Mouse (Mus musculus) neural tube, embryonic 11.5 days (tissue): ENCODE measurements at regions not wholly inside any gene's neighbourhood (a gene's known extent, or its start where the extent isn't known, plus 50 kb on each side); places are given as distances from the start of the nearest gene placed in this dataset.

Source experiments
- ATAC-seq: fragments of 200-750 bp; cut with Nextera tagmentation; 2 replicates; pipeline ENCODE4 v1.8.0; 2017; ENCODE audit warnings: moderate number of reproducible peaks, mild to moderate bottlenecking, moderate TSS enrichment, moderate library complexity; ENCODE audit not compliant: insufficient read depth, low FRiP score, low TSS enrichment
- DNase-seq: peaks from one replicate; pipeline ENCODE4 v3.0.0-alpha.2; 2015; ENCODE audit warnings: low spot score
- H3K27ac ChIP-seq: fragments of 300-500 bp; sonication (generic); 2 replicates; pipeline ENCODE4 v1.5.1; 2014; ENCODE audit warnings: low read depth, mild to moderate bottlenecking, low read length
- H3K27me3 ChIP-seq: fragments of 300-500 bp; sonication (generic); 2 replicates; pipeline ENCODE4 v1.6.1; 2014; ENCODE audit warnings: mild to moderate bottlenecking, low read length, mixed read lengths; ENCODE audit not compliant: control insufficient read depth, insufficient read depth
- H3K36me3 ChIP-seq: fragments of 300-500 bp; sonication (generic); 2 replicates; pipeline ENCODE4 v1.6.1; 2014; ENCODE audit warnings: mild to moderate bottlenecking, low read length, moderate library complexity, mixed read lengths; ENCODE audit not compliant: control insufficient read depth, insufficient read depth
- H3K4me1 ChIP-seq: fragments of 300-500 bp; sonication (generic); 2 replicates; pipeline ENCODE4 v1.6.1; 2014; ENCODE audit warnings: low read length, mixed read lengths; ENCODE audit not compliant: control insufficient read depth, insufficient read depth
- H3K4me2 ChIP-seq: fragments of 300-500 bp; sonication (generic); 2 replicates; pipeline ENCODE4 v1.6.1; 2014; ENCODE audit warnings: low read depth, mild to moderate bottlenecking, moderate library complexity
- H3K4me3 ChIP-seq: fragments of 300-500 bp; sonication (generic); 2 replicates; pipeline ENCODE4 v1.5.1; 2014; ENCODE audit warnings: low read depth, low read length
- H3K9ac ChIP-seq: fragments of 300-500 bp; sonication (generic); 2 replicates; pipeline ENCODE4 v1.6.1; 2014; ENCODE audit warnings: mild to moderate bottlenecking, low read length
- H3K9me3 ChIP-seq: fragments of 300-500 bp; sonication (generic); 2 replicates; pipeline ENCODE4 v1.6.1; 2016; ENCODE audit warnings: low read length; ENCODE audit not compliant: control insufficient read depth
- WGBS: fragments of 180-500 bp; shearing (Covaris S2); extraction: QIAGEN DNeasy Blood & Tissue Kit; methylation state at CpG from one replicate; pipeline ENCODE4 v1.1.7; 2014; 5-methylcytosine and 5-hydroxymethylcytosine counted together

GRCm38 (mm10) chr3:120761223-120761622 lies 410.3 kb downstream of the Rwdd3 start:
- Histone ChIP-seq H3K27ac (no peak overlapping the region), H3K27me3 (no peaks in the 10 kb centered on the region), H3K9me3 (no peaks in the 10 kb centered on the region), H3K4me2 (no peak overlapping the region), H3K4me1 (no peaks in the 10 kb centered on the region), H3K36me3 (no peaks in the 10 kb centered on the region), H3K9ac (no peak overlapping the region), H3K4me3 (no peak overlapping the region)
- DNase-seq (no peak), ATAC-seq (no peak)
- 88% methylated on average over 3 of the region's 3 CpGs for WGBS

- no peak overlapping the region for H3K27ac ChIP-seq
- H3K9me3 ChIP-seq, result no peaks in the 10 kb centered on the region
- H3K27me3 ChIP-seq, result no peaks in the 10 kb centered on the region
- H3K4me2 ChIP-seq, result no peak overlapping the region
- no peak for DNase-seq
- H3K4me1 ChIP-seq, result no peaks in the 10 kb centered on the region
- H3K4me3 ChIP-seq, result no peak overlapping the region
- no peaks in the 10 kb centered on the region for H3K36me3 ChIP-seq
- 48% methylated on average over 4 of the region's 4 CpGs for WGBS
- H3K9ac ChIP-seq, result no peak overlapping the region
- no peak; the same call in 1 of the 2 replicates for ATAC-seq
Measured at GRCm38 (mm10) chr3:120748513-120748912, 423.0 kb downstream of the Rwdd3 start.

GRCm38 (mm10) chr3:120747678-120748077 lies 423.8 kb downstream of the Rwdd3 start:
- no peak for DNase-seq
- H3K4me1 ChIP-seq, result no peaks in the 10 kb centered on the region
- H3K9me3 ChIP-seq, result no peaks in the 10 kb centered on the region
- no peak overlapping the region for H3K4me3 ChIP-seq
- no peaks in the 10 kb centered on the region for H3K27me3 ChIP-seq
- ATAC-seq, result no peak
- no peaks in the 10 kb centered on the region for H3K36me3 ChIP-seq
- H3K4me2 ChIP-seq, result no peak overlapping the region
- no peak overlapping the region for H3K9ac ChIP-seq
- WGBS, result 91% methylated on average over 4 of the region's 4 CpGs
- H3K27ac ChIP-seq, result no peak overlapping the region

GRCm38 (mm10) chr3:120733332-120733731 lies 438.2 kb downstream of the Rwdd3 start:
- Histone ChIP-seq H3K27ac (no peak overlapping the region), H3K4me1 (no peaks in the 10 kb centered on the region), H3K9me3 (no peaks in the 10 kb centered on the region), H3K36me3 (no peaks in the 10 kb centered on the region), H3K27me3 (no peaks in the 10 kb centered on the region), H3K4me2 (no peak overlapping the region), H3K9ac (no peak overlapping the region), H3K4me3 (no peak overlapping the region)
- DNase-seq (no peak), ATAC-seq (no peak)
- 90% methylated on average over 6 of the region's 6 CpGs for WGBS

- Histone ChIP-seq H3K4me2 (no peak overlapping the region), H3K9me3 (no peaks in the 10 kb centered on the region), H3K4me1 (no peaks in the 10 kb centered on the region), H3K4me3 (no peak overlapping the region), H3K36me3 (no peaks in the 10 kb centered on the region), H3K27me3 (no peaks in the 10 kb centered on the region), H3K27ac (no peak overlapping the region), H3K9ac (no peak overlapping the region)
- DNase-seq, result no peak
- WGBS, result 95% methylated on average over 8 of the region's 8 CpGs
- no peak for ATAC-seq
Measured at GRCm38 (mm10) chr3:120732391-120732790, 439.1 kb downstream of the Rwdd3 start.

GRCm38 (mm10) chr3:120731287-120731686 lies 440.2 kb downstream of the Rwdd3 start:
- 70% methylated on average over 9 of the region's 9 CpGs for WGBS
- no peaks in the 10 kb centered on the region for H3K9me3 ChIP-seq
- no peak for DNase-seq
- no peak overlapping the region for H3K4me3 ChIP-seq
- H3K4me1 ChIP-seq, result no peaks in the 10 kb centered on the region
- H3K36me3 ChIP-seq, result no peaks in the 10 kb centered on the region
- H3K27me3 ChIP-seq, result no peaks in the 10 kb centered on the region
- H3K27ac ChIP-seq, result no peak overlapping the region
- no peak overlapping the region for H3K9ac ChIP-seq
- 0 out of 2 replicates have a peak, but pooled peaks have one; percentile 27 for ATAC-seq
- no peak overlapping the region for H3K4me2 ChIP-seq

GRCm38 (mm10) chr3:120730225-120730624 lies 441.3 kb downstream of the Rwdd3 start:
- ATAC-seq (no peak), DNase-seq (no peak)
- no peaks in the 10 kb centered on the region for H3K36me3 ChIP-seq
- H3K4me1 ChIP-seq, result no peaks in the 10 kb centered on the region
- no peak overlapping the region for H3K27ac ChIP-seq
- no peak overlapping the region for H3K4me2 ChIP-seq
- no peaks in the 10 kb centered on the region for H3K9me3 ChIP-seq
- WGBS, result 86% methylated on average over 4 of the region's 4 CpGs
- no peak overlapping the region for H3K4me3 ChIP-seq
- no peak overlapping the region for H3K9ac ChIP-seq
- H3K27me3 ChIP-seq, result no peaks in the 10 kb centered on the region

GRCm38 (mm10) chr3:120729671-120730070 lies 441.8 kb downstream of the Rwdd3 start:
- Histone ChIP-seq H3K4me2 (no peak overlapping the region), H3K4me3 (no peak overlapping the region), H3K9me3 (no peaks in the 10 kb centered on the region), H3K27me3 (no peaks in the 10 kb centered on the region), H3K27ac (no peak overlapping the region), H3K36me3 (no peaks in the 10 kb centered on the region), H3K4me1 (no peaks in the 10 kb centered on the region), H3K9ac (no peak overlapping the region)
- 54% methylated on average over 5 of the region's 5 CpGs for WGBS
- ATAC-seq (no peak), DNase-seq (peak; percentile 25)

- 82% methylated on average over 4 of the region's 4 CpGs for WGBS
- Histone ChIP-seq H3K9me3 (no peaks in the 10 kb centered on the region), H3K36me3 (no peaks in the 10 kb centered on the region), H3K4me3 (no peak overlapping the region), H3K27me3 (no peaks in the 10 kb centered on the region), H3K4me2 (no peak overlapping the region), H3K27ac (no peak overlapping the region), H3K9ac (no peak overlapping the region), H3K4me1 (no peaks in the 10 kb centered on the region)
- ATAC-seq (no peak), DNase-seq (no peak)
Measured at GRCm38 (mm10) chr3:120685227-120685626, 486.3 kb downstream of the Rwdd3 start.
